Mouse (Mus musculus) cerebellum, adult 2 months (tissue): Measurements from ENCODE around the gene Slx1b. TPM values are rescaled to one million over a fixed set of nuclear protein-coding genes. Genes with fewer than 3 reads are reported as not detected.

ENCODE experiments used
- DNase-seq, 2 experiments: peaks; one replicate each; pipeline ENCODE4 v3.0.0; 2021
- H3K27ac ChIP-seq: fragments of 200-500 bp; 2 replicates; pipeline ENCODE4 v1.5.1; 2012; ENCODE audit warnings: low read length, control low read depth, inconsistent platforms; ENCODE audit not compliant: insufficient read depth
- H3K27me3 ChIP-seq: fragments of 200-500 bp; 2 replicates; pipeline ENCODE4 v1.6.1; 2012; ENCODE audit warnings: inconsistent platforms, mild to moderate bottlenecking, low read length, moderate library complexity; ENCODE audit not compliant: control insufficient read depth, insufficient read depth
- H3K4me1 ChIP-seq: fragments of 200-500 bp; 2 replicates; pipeline ENCODE4 v1.6.1; 2011; ENCODE audit warnings: low read length; ENCODE audit not compliant: control insufficient read depth, insufficient read depth
- H3K4me3 ChIP-seq: fragments of 200-500 bp; replicated peaks from 2 replicates; pipeline ENCODE3; 2011; ENCODE audit warnings: mild to moderate bottlenecking, low read depth, low read length, control low read depth; ENCODE audit not compliant: insufficient read depth
- CTCF ChIP-seq: fragments of 200-500 bp; IDR thresholded peaks from 2 replicates; pipeline ENCODE4 v1.5.1; 2011; ENCODE audit warnings: low read depth, mild to moderate bottlenecking, control low read depth, low read length, moderate library complexity, borderline replicate concordance; ENCODE audit not compliant: insufficient read depth
- POLR2A ChIP-seq: fragments of 200-500 bp; IDR thresholded peaks from 2 replicates; pipeline ENCODE4 v1.6.1; 2011; ENCODE audit warnings: low read length, control low read depth, borderline replicate concordance; ENCODE audit not compliant: insufficient read depth
- WGBS: fragments of 180-500 bp; shearing (Covaris S2); methylation state at CpG from one replicate; pipeline ENCODE4 v1.1.7; 2018; 5-methylcytosine and 5-hydroxymethylcytosine counted together
- polyA plus RNA-seq: library from polyadenylated mRNA; depleted of rRNA; stranded (reverse); fragments of >200 nt; gene quantifications from 2 replicates; pipeline ENCODE4 v1.2.3, GENCODE M21; 2012

Gene Slx1b
- polyA plus RNA-seq, 1 experiment = 39.6 TPM

- DNase-seq = no peak
- Histone ChIP-seq H3K4me1 (no peaks in the 10 kb centered on the region), H3K27ac (no peak overlapping the region), H3K4me3 (no peak overlapping the region), H3K27me3 (no peaks in the 10 kb centered on the region)
- WGBS = 78% methylated on average over 5 of the region's 5 CpGs
- no peak for TF ChIP-seq CTCF
- TF ChIP-seq POLR2A = no peak
These were observed 30.1 kb upstream of the Slx1b start for GRCm38 (mm10) chr7:126725667-126726066.

DNA sequence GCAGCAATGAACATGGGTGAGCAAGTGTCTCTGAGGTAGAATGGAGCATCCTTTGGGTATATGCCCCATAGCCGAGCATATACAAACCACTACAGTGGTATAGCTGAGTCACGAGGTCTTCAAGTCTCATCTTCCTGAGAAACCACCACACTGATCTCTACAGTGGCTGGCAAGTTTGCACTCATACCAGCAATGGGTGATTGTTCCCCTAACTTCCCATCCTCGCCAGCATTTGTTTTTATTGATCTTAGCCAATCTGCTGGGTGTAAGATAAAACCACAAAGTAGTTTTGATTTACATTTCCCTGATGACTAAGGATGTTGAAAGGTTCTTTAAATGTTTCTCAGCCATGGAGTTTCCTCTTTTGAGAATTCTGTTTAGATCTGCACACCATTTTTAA is 29.5 kb upstream of the Slx1b start:
- no peak overlapping the region for H3K4me3 ChIP-seq

DNA sequence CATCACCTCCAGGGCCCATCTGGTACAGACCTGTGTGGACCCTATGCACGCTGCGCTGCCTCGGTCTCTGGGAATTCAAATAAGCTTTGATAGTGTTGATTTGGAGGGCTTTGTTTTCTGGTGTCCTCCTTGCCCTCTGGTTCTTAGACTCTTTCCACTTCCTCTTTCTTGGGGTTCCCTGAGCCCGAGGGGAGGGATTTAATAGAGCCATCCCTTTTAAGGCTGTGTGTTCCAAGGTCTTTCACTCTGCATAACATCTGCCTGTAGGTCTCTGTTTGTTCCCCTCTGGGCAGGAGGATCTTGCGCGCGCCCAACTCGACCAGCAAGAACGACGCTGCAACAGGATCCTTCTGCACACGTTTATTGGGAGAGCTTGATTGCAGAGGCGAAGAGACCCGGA is 26.1 kb upstream of the Slx1b start:
- WGBS = 92% methylated on average over 13 of the region's 13 CpGs
- TF ChIP-seq CTCF (no peak), POLR2A (no peak)

More for the DNA sequence above, 29.5 kb upstream of the Slx1b start:
- no peak for TF ChIP-seq POLR2A
- no peak for TF ChIP-seq CTCF
- H3K27ac ChIP-seq = no peak overlapping the region
- no peak for DNase-seq
- no peaks in the 10 kb centered on the region for H3K27me3 ChIP-seq
- WGBS = 73% methylated on average over 3 of the region's 3 CpGs
- no peaks in the 10 kb centered on the region for H3K4me1 ChIP-seq

DNA sequence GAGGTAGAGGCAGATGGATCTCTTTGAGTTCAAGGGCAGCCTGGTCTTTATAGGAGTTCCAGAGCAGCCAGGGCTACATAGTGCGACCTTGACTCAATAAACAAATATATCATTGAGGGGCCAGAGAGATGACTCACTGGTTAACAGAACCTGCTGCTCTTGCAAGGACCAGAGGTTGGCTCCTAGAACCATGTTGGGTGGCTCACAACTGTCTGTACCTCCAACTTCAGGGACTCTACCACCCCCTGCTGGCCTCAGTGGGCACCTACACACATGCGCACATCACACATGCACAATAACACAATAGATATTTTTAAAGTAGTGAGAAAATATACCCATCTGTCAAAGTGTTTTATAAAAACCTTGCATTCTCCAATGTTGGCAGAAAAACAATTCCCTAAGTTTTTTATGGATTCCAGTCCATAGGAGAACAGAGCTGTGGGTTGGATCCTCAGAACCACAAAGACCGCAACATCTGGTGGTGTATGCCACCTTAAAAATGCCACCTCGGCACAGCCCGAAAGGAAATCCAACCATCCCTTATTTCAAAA is 23.3 kb upstream of the Slx1b start:
- Histone ChIP-seq H3K27me3 (no peaks in the 10 kb centered on the region), H3K4me1 (no peaks in the 10 kb centered on the region), H3K4me3 (no peak overlapping the region), H3K27ac (no peak overlapping the region)
- TF ChIP-seq CTCF (no peak), POLR2A (no peak)
- WGBS = 94% methylated on average over 5 of the region's 5 CpGs
- DNase-seq = no peak

More for the DNA sequence above, 26.1 kb upstream of the Slx1b start:
- DNase-seq = no peak
- Histone ChIP-seq H3K4me3 (no peak overlapping the region), H3K4me1 (no peaks in the 10 kb centered on the region), H3K27ac (no peak overlapping the region), H3K27me3 (no peaks in the 10 kb centered on the region)

- no peak overlapping the region for H3K27ac ChIP-seq
- H3K4me3 ChIP-seq = no peak overlapping the region
- no peak for DNase-seq
- WGBS = 75% methylated on average over 3 of the region's 3 CpGs
- H3K27me3 ChIP-seq = no peaks in the 10 kb centered on the region
- H3K4me1 ChIP-seq = no peaks in the 10 kb centered on the region
- TF ChIP-seq POLR2A (no peak), CTCF (no peak)
These were observed 22.0 kb upstream of the Slx1b start for GRCm38 (mm10) chr7:126717566-126717965.

GRCm38 (mm10) chr7:126715679-126716078 is 20.1 kb upstream of the Slx1b start:
- H3K27me3 ChIP-seq = no peaks in the 10 kb centered on the region
- no peak overlapping the region for H3K4me3 ChIP-seq
- WGBS = 82% methylated on average over 4 of the region's 4 CpGs
- no peak for DNase-seq
- H3K27ac ChIP-seq = no peak overlapping the region
- TF ChIP-seq CTCF (no peak), POLR2A (no peak)
- H3K4me1 ChIP-seq = no peaks in the 10 kb centered on the region

- Histone ChIP-seq H3K4me1 (no peaks in the 10 kb centered on the region), H3K27me3 (no peaks in the 10 kb centered on the region), H3K27ac (no peak overlapping the region), H3K4me3 (no peak overlapping the region)
- no peak for DNase-seq
- 78% methylated on average over 3 of the region's 3 CpGs for WGBS
- no peak for TF ChIP-seq POLR2A
- no peak for TF ChIP-seq CTCF
These were observed 16.3 kb upstream of the Slx1b start for GRCm38 (mm10) chr7:126711910-126712309.

DNA sequence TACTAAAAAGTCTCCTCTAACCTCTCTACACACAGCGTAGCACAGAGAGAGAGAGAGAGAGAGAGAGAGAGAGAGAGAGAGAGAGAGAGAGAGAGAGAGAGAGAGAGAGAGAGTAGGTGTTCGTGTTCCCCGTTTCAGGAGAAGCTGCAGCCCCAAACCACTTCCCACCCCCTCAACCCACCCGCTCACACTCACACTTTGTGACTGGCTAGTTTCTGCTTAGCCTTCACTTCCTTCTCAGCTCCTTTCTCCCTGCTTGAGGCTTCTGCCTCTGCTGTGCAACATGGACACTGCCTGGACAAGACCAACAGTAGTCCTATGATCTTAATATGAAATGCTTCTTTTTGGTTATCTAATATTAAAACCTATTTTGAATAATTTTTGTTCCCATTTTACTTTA is 14.7 kb upstream of the Slx1b start:
- WGBS = 66% methylated on average over 4 of the region's 4 CpGs
- Histone ChIP-seq H3K4me3 (no peak overlapping the region), H3K4me1 (no peaks in the 10 kb centered on the region), H3K27ac (no peak overlapping the region), H3K27me3 (no peaks in the 10 kb centered on the region)
- TF ChIP-seq CTCF (no peak), POLR2A (no peak)
- DNase-seq = no peak

DNA sequence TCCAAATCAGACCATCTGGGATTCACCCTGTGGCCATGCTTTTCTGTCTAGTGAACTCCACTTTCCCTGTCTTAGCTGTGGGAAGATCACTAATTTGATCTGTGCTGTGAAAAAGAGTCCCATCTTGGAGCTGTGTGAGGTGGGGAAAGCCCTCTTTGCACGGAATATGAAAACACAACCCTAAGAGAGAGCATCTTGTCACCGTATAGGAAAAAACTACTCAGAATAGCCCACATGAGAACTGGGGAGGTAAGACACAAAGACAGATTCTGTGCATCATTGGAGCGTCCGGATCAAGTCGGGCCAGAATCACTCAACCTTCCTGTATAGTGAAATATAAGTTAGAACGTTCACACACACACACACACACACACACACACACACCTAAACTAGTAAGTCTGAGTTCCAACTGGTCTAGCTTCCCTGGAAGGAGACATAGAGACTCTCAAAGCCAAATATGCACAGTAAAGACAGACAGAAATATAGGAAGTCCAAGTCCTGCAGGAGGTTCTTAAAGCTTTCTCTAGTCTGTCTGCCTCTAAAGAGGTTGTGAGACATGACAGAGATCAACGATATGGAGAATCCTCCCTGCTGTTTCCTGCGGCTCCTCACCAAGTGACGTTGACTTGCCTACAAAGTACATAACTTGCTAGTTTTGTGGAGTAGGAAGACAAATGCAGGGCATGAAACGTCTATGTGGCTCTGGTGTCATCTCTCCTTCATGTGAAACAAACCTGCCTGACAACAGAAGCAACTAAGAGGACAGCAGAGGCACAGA is 12.8 kb upstream of the Slx1b start:
- TF ChIP-seq CTCF = no peak
- TF ChIP-seq POLR2A = no peak
- H3K4me3 ChIP-seq = no peak overlapping the region
- DNase-seq = no peak
- 78% methylated on average over 10 of the region's 10 CpGs for WGBS
- H3K27me3 ChIP-seq = no peaks in the 10 kb centered on the region
- no peak overlapping the region for H3K27ac ChIP-seq
- no peaks in the 10 kb centered on the region for H3K4me1 ChIP-seq
